Mouse (Mus musculus) retina, postnatal 7 days (tissue): ENCODE data around the gene Hdac8.

ENCODE experiments used
- DNase-seq: peaks from one replicate; pipeline ENCODE4 v3.0.0-alpha.2; 2012; ENCODE audit warnings: low read depth, low spot score

The Hdac8 gene

GRCm38 (mm10) chrX:102341688-102342087 lies 163.5 kb downstream of the Hdac8 start:
- DNase-seq: peak; percentile 29

GRCm38 (mm10) chrX:102339396-102340155 lies 165.6 kb downstream of the Hdac8 start:
- DNase-seq: no peak

GRCm38 (mm10) chrX:102319696-102320095 lies 185.5 kb downstream of the Hdac8 start:
- DNase-seq: no peak

GRCm38 (mm10) chrX:102319252-102319651 lies 185.9 kb downstream of the Hdac8 start:
- DNase-seq: no peak

- no peak for DNase-seq
Measured at GRCm38 (mm10) chrX:102318782-102319181, 186.4 kb downstream of the Hdac8 start.

GRCm38 (mm10) chrX:102311119-102311518 lies 194.0 kb downstream of the Hdac8 start:
- DNase-seq: no peak

GRCm38 (mm10) chrX:102307511-102307910 lies 197.6 kb downstream of the Hdac8 start:
- DNase-seq: no peak

GRCm38 (mm10) chrX:102305806-102306205 lies 199.4 kb downstream of the Hdac8 start:
- DNase-seq: no peak

- DNase-seq: no peak
Measured at GRCm38 (mm10) chrX:102304914-102305313, 200.2 kb downstream of the Hdac8 start.

GRCm38 (mm10) chrX:102302476-102302875 lies 202.7 kb downstream of the Hdac8 start:
- DNase-seq: no peak

- no peak for DNase-seq
Measured at GRCm38 (mm10) chrX:102284889-102285288, 220.3 kb downstream of the Hdac8 start.

GRCm38 (mm10) chrX:102262620-102263345 lies 242.4 kb downstream of the Hdac8 start:
- DNase-seq: peak; percentile 51

GRCm38 (mm10) chrX:102259772-102260171 lies 245.4 kb downstream of the Hdac8 start:
- no peak for DNase-seq

GRCm38 (mm10) chrX:102253892-102254291 lies 251.3 kb downstream of the Hdac8 start:
- DNase-seq: no peak

- DNase-seq: peak; percentile 59
Measured at GRCm38 (mm10) chrX:102251937-102252860, 253.0 kb downstream of the Hdac8 start, which contains the start of gene Cited1. Gene Cited1 (minus strand): TSS chrX:102252181.

- no peak for DNase-seq
Measured at GRCm38 (mm10) chrX:102251221-102251936, 253.8 kb downstream of the Hdac8 start.

- DNase-seq: no peak
Measured at GRCm38 (mm10) chrX:102250891-102251170, 254.3 kb downstream of the Hdac8 start.

- no peak for DNase-seq
Measured at GRCm38 (mm10) chrX:102250150-102250890, 254.8 kb downstream of the Hdac8 start.

- DNase-seq: no peak
Measured at GRCm38 (mm10) chrX:102244334-102244733, 260.8 kb downstream of the Hdac8 start.
